ENCODE assay signal across 34 mouse cellular contexts in the genomic region with DNA sequence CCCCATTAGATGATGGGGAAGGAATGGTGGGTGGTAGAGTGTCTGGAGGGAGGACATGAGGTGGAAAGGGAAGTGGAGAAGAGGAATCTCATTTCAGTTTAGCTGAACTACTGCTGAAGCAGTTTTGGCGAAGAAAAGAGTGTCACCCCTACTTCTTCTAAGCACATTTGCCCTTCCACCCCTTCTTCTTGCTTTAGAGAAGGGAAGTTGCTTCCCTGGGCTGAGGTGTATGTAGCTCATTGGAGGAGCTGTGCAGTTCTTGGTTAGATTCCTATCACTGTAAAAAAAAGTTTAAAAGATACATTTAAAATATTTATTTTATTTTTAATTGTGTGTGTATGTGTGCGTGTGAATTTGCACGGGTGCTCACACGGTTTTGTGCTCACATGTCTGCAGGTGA. TPM values are rescaled to one million over a fixed set of nuclear protein-coding genes. Genes with fewer than 3 reads are reported as not detected.
"Had no signal": no experiment of that assay in that cellular context is flagged by ENCODE, and none has a peak within 500 bp of the region (broad histone marks: within the 10 kb centered on the region; RNA-seq: fewer than 3 reads in every experiment).

No protein-coding gene starts in this region.

- H3K4me1 ChIP-seq: limb, embryonic 12.5 days; liver, embryonic 12.5 days; liver, embryonic 13.5 days; liver, embryonic 15.5 days had no signal

- H3K27me3 ChIP-seq: limb, embryonic 12.5 days; limb, embryonic 13.5 days; limb, embryonic 15.5 days; liver, embryonic 13.5 days; lung, embryonic 15.5 days; midbrain, embryonic 12.5 days; midbrain, embryonic 13.5 days; midbrain, embryonic 15.5 days had no signal

- H3K36me3 ChIP-seq: limb, embryonic 10.5 days; limb, embryonic 12.5 days; limb, embryonic 13.5 days; limb, embryonic 15.5 days; liver, embryonic 12.5 days; liver, embryonic 13.5 days; liver, embryonic 15.5 days; lung, embryonic 15.5 days; midbrain, embryonic 10.5 days; midbrain, embryonic 12.5 days; midbrain, embryonic 13.5 days; midbrain, embryonic 15.5 days had no signal

- DNase-seq: left cerebral cortex, postnatal 4 days; liver; liver, embryonic 13.5 days; liver, postnatal 0 days; lung, adult 18-20 months; lung, adult 2 months; lung, embryonic 14.5 days; lung, postnatal 10 days; lung, postnatal 14 days; lung, postnatal 36 days; lung, postnatal 4 days; midbrain, embryonic 14.5 days had no signal

- H3K27ac ChIP-seq: limb, embryonic 10.5 days; limb, embryonic 12.5 days; limb, embryonic 13.5 days; limb, embryonic 15.5 days; liver, embryonic 12.5 days; liver, embryonic 13.5 days; liver, embryonic 14.5 days; liver, embryonic 15.5 days; lung, embryonic 15.5 days; macrophage; midbrain, embryonic 10.5 days; midbrain, embryonic 12.5 days; midbrain, embryonic 13.5 days; midbrain, embryonic 15.5 days had no signal

- H3K9ac ChIP-seq: limb, embryonic 12.5 days; limb, embryonic 13.5 days; limb, embryonic 15.5 days; liver, embryonic 12.5 days; liver, embryonic 13.5 days; liver, embryonic 14.5 days; liver, embryonic 15.5 days; liver, postnatal 0 days; lung, embryonic 14.5 days; lung, embryonic 15.5 days; midbrain, embryonic 12.5 days; midbrain, embryonic 13.5 days; midbrain, embryonic 15.5 days had no signal

- H3K9me3 ChIP-seq: limb, embryonic 10.5 days; limb, embryonic 12.5 days; limb, embryonic 13.5 days; limb, embryonic 15.5 days; liver, embryonic 12.5 days; liver, embryonic 13.5 days; liver, embryonic 15.5 days; lung, embryonic 15.5 days; megakaryocyte, embryonic 14.5 days; midbrain, embryonic 10.5 days; midbrain, embryonic 12.5 days; midbrain, embryonic 13.5 days; midbrain, embryonic 15.5 days had no signal

- H3K4me3 ChIP-seq: limb, embryonic 10.5 days; limb, embryonic 12.5 days; limb, embryonic 13.5 days; limb, embryonic 15.5 days; liver, embryonic 12.5 days; liver, embryonic 13.5 days; liver, embryonic 15.5 days; lung, embryonic 15.5 days; megakaryocyte, embryonic 14.5 days; midbrain, embryonic 10.5 days; midbrain, embryonic 12.5 days; midbrain, embryonic 13.5 days; midbrain, embryonic 15.5 days; myocyte had no signal

RNA-seq across cellular contexts. Expression of a gene that starts 10.3 kb away (rescaled TPM):
- total RNA-seq: megakaryocyte-erythroid progenitor cell, adult 5-6 weeks; monocyte, adult 5-6 weeks had no signal
- polyA plus RNA-seq: macrophage had no signal

RNA-seq across cellular contexts. Expression of a gene that starts 12.4 kb away (rescaled TPM):
- total RNA-seq: megakaryocyte progenitor cell, adult 5-6 weeks; megakaryocyte-erythroid progenitor cell, adult 5-6 weeks; monocyte, adult 5-6 weeks had no signal
- polyA plus RNA-seq: limb, embryonic 10.5 days; limb, embryonic 11.5 days; limb, embryonic 12.5 days; liver, embryonic 11.5 days; liver, embryonic 13.5 days; liver, embryonic 16.5 days; liver, postnatal 0 days; macrophage; midbrain, embryonic 14.5 days; neural tube, embryonic 11.5 days had no signal
